Mouse (Mus musculus): ENCODE data around the gene Ust.
A peak's percentile ranks its signal among the peaks of the same experiment; 100 is the strongest.

Gene Ust

DNA sequence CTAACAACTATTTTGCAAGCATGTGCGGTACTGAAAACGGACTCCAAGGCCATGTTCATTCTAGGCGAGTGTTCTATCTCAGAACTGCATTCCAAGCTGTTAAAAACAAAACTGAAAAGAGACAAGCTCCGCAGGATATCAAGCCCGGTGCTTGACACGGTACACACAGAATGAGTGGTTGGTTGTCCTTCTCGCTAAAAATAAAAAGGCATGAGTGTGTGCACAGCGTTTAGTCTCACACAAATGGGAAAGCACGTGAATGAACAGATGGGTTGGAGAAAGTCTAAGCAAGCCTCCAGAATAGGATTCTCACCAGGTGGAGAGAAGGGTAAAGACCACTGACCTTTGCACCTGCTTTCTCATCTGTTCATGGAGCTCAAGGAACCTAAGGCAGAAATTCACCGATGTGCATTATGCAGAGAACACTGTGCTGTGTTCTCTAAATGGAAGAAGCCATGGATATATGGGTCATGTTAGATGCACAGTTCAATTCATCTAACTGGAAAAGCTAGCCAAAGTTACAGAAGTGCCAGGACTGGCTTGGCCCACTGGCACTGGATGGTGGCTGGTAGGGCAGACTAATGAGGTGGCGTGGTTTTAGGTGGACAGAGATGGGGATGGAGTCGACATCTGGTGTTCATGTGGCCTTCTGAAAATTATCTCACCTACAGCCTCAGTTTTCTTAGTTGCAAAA, 90.8 kb downstream of the Ust start:
- no peak for DNase-seq (ENCODE audit: low spot score)

DNA sequence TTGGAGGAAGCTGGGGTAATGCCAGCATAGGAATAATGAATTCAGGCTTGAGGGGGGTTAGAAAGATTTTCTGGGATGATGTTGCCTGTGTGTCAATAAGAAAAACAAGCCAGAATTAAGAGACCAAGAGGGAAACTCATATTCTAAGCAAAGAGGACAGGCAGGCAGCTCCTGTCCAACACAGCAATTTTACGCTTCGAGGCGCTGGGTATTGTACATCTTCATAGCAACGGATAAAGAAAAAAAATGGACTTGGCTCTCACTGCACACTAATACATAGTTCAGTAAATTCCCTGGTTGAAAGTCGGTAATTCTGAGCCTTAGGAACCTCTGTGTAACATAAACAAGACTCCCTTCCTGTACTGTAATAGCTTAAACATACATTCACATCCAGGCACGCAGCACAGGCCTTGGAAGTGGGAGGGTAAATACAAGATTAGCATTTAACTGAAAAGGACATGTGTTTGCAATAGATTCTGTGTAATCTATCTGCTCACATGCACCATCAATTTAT, 99.1 kb downstream of the Ust start:
- DNase-seq (ENCODE audit: low spot score) = no peak

DNA sequence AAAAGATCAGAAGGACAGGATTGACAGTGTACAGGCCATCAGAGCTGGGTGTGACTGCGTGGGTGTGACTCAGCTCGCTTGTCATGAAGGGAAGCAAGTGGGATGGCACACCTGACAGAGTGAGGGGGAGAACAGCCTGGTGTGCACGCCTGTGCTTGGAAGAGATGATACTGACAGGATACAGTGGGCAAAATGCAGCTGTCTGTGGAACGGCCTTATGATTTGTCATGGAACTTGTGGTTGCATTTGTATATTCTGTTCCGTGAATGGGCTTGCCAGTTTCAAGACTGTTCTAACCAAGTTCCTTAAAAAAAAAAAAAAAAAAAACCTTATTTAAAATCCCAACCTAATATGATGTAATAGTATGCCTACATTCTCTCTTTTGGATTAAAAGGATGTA, 103.2 kb downstream of the Ust start:
- no peak for DNase-seq (ENCODE audit: low spot score)

DNA sequence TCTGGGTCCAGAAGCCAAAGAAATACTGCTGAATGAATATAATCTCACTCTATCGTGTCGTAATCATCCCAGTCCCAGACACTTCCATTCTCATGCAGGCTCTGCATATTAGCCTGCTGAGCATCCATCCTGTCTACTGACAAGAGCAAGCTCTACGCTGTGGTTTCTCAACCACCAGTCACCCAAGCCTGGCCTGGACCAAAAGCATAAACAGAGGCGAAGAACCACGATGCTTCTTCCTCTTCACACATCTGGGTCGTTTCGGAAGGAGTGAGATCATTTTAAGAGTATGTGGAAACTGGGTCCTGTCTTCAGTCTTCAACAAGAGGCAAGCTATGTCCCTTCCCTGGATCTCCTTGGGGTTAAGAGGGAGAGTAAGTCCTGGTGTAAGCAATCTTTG, 103.6 kb downstream of the Ust start:
- DNase-seq (ENCODE audit: low spot score) = no peak

DNA sequence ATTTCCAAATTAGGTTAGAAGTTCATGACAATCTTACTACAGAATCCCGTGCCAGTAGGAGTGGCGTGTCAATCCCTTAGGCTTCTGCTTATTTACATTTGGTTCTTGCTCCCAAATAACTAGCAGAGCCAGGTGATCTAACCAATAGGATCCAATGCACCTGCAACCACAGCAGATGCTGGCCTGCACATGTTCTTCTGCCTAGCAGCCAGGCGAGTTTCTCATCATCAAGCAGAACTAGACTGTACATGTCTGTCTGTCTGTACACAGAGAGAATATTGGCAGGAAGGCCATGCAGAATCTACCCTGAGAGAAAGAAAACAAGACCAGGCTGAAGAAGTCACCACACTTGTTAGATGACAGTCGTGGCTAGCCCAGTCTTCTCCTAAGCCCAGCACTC, 113.5 kb downstream of the Ust start:
- DNase-seq (ENCODE audit: low spot score) = no peak

DNA sequence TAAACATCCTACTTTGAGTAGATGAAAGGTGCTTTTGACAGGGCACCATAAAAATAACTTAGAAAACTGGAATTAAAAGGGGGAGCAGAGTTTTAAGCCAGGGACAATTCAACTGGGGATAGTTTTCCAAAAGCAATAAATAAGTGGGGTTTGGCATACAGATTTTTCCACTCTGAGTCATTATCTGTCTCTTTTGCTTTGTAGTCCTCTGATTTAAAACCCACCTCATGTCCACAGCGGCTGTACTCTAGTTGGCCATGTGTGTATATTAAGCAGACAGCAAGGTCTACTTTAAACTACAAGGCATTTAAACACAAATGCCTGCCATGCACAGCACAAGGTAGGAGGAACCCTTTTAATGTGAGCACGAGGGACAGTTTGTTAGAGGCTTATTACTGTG, 126.4 kb downstream of the Ust start:
- no peak for DNase-seq (ENCODE audit: low spot score)

- DNase-seq (ENCODE audit: low spot score) = no peak
Observed at GRCm38 (mm10) chr10:8391264-8391748, 127.3 kb downstream of the Ust start.

GRCm38 (mm10) chr10:8388239-8388638, 130.4 kb downstream of the Ust start:
- no peak for DNase-seq (ENCODE audit: low spot score)

- DNase-seq (ENCODE audit: low spot score) = no peak
Observed at GRCm38 (mm10) chr10:8369894-8370500, 148.6 kb downstream of the Ust start.

- DNase-seq (ENCODE audit: low spot score) = no peak
Observed at GRCm38 (mm10) chr10:8365816-8366215, 152.8 kb downstream of the Ust start.

DNA sequence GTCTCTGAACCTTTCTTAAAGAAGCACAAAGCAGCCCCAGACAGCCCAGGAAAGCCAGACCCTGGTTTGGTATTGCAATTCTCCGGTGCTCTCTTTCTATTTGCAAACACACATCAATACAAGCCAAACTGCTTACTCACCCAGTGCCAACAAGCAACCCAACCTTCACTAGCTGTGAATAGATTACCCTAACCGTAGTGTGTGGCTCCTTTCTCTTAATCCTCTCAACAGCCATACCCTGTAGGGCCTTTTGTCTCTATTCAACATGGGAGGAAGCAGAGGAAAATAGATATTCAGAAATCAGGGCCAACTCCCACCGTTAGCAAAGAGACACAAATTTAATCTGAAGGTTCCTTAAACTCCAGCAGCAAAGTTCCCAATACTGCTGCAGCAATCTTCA, 154.4 kb downstream of the Ust start:
- no peak for DNase-seq (ENCODE audit: low spot score)

GRCm38 (mm10) chr10:8363281-8363680, 155.3 kb downstream of the Ust start:
- DNase-seq (ENCODE audit: low spot score) = no peak

GRCm38 (mm10) chr10:8358286-8359045, 160.2 kb downstream of the Ust start:
- DNase-seq (ENCODE audit: low spot score) = no peak

- DNase-seq (ENCODE audit: low spot score) = no peak
Observed at GRCm38 (mm10) chr10:8353534-8353933, 165.1 kb downstream of the Ust start.

GRCm38 (mm10) chr10:8350626-8351025, 168.0 kb downstream of the Ust start:
- DNase-seq (ENCODE audit: low spot score) = no peak

- DNase-seq (ENCODE audit: low spot score) = no peak
Observed at GRCm38 (mm10) chr10:8347497-8347896, 171.1 kb downstream of the Ust start.

DNA sequence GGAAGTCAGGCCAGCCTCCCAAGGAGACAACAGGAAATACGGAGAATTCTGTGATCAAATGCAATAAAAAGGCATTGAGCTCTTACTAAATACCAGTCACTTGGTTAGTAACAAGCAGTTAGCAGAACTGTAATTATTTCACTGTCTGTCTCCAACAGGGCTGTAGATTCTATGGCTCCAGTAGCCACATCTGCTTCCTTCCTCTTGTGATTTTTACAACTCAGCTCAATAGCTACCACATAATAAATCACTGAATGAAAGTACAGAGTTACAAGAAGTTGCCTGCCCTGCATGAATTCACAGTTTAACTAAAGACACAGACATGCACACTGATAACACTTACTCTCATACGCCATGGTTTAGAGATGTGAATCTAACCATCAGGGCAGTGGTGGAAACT, 176.1 kb downstream of the Ust start:
- no peak for DNase-seq (ENCODE audit: low spot score)

GRCm38 (mm10) chr10:8339645-8340428, 178.8 kb downstream of the Ust start:
- no peak for DNase-seq (ENCODE audit: low spot score)

DNA sequence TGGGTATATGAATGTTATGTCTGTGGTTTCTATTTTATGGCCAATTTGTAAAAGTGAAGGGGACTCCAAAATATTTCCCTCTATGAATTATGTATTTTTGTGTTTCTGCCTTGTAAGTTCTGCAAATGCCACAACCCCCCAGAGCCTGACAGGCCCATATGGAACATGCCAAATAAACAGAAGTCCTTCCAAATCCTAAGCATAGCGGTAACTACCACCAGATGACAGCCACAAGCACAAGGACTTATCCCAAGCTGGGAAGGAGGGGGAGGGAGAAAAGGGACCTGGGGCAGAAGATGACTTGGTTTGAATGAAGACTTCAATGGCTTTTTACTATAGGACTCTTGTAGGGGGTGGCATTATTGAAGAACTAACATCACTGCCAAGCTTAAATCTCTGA, 182.0 kb downstream of the Ust start:
- DNase-seq (ENCODE audit: low spot score) = no peak

GRCm38 (mm10) chr10:8330958-8331357, 187.7 kb downstream of the Ust start:
- no peak for DNase-seq (ENCODE audit: low spot score)

DNA sequence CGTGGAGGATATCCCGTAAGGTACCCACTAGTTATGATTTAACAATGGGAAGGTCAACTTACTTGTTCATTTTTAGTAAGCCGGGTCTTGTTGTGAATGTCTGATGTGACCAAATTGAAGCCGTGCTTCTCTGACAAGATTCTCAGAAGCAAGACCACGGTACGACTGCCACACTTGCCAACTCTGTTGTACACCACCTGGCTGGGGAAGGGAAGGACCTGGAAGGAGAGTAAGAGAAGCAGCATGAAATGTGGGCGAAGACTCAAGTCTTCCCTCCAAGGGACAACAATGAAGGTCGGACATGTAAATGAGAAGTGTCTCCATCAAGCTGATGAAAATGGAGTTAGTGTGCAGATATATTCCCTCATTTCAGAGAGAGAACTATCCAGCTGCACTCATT, 188.6 kb downstream of the Ust start:
- DNase-seq (ENCODE audit: low spot score) = no peak

DNA sequence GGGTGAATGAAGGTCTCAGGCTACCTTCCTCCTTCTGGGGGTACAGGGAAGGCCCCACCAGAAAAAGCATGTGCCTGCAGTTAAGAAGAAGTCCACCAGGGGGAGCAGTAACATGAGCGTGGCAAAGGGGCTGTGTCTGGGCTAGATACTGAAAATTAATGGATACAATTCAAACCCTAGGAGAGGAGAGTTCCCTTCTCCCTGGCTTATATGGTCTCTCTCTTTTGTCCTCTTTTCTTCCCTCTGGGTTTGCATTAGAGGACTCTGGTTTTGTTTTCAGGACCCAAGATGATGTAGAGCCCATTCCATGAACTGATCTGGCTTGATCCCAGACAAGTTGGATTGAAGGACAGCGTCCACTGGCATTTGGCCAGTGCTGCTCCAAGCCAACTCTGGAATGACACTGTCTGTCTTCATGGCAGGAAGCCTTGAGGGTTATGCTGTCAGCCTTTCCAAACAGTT, 195.3 kb downstream of the Ust start:
- DNase-seq (ENCODE audit: low spot score) = peak; percentile 11

Measured in MN1 (cell line).